Mouse (Mus musculus): Measurements from ENCODE around the gene Usp35. TPM values are rescaled to one million over a fixed set of nuclear protein-coding genes. Genes with fewer than 3 reads are reported as not detected.
A peak's percentile ranks its signal among the peaks of the same experiment; 100 is the strongest.

Gene Usp35
- polyA plus RNA-seq, 1 experiment from 2014 or later, result 1.5 TPM

GRCm38 (mm10) chr7:97301321-97301720 is 30.5 kb downstream of the Usp35 start:
- H3K9ac ChIP-seq (replicated peaks; ENCODE audit: low read depth), result no peak overlapping the region
- no peak overlapping the region for H3K4me3 ChIP-seq (ENCODE audit: low read depth, low read length)
- DNase-seq (ENCODE audit: low spot score), result no peak
- whole genome bisulfite sequencing, result 82% methylated on average over 8 of the region's 8 CpGs
- no peaks in the 10 kb centered on the region for H3K4me1 ChIP-seq (ENCODE audit: insufficient read depth, low read depth, low read length)
- ATAC-seq, result no peak
- H3K9me3 ChIP-seq (ENCODE audit: low read length), result no peaks in the 10 kb centered on the region
- H3K27me3 ChIP-seq (replicated peaks; ENCODE audit: insufficient read depth, low read length), result no peaks in the 10 kb centered on the region
- no peak overlapping the region for H3K4me2 ChIP-seq (replicated peaks; ENCODE audit: low read depth, low read length)
- no peak for TF ChIP-seq CTCF (IDR thresholded peaks at IDR 0.05)
- no peak overlapping the region for H3K27ac ChIP-seq (ENCODE audit: low read length)
- peaks cover 27% of the 10 kb centered on the region for H3K36me3 ChIP-seq (ENCODE audit: insufficient read depth, low read length)

GRCm38 (mm10) chr7:97300914-97301313 is 30.9 kb downstream of the Usp35 start:
- 82% methylated on average over 2 of the region's 2 CpGs for WGBS
- ATAC-seq, result no peak
- no peak overlapping the region for H3K4me3 ChIP-seq (ENCODE audit: low read depth, low read length)
- H3K36me3 ChIP-seq (ENCODE audit: insufficient read depth, low read length), result peaks cover 27% of the 10 kb centered on the region
- no peaks in the 10 kb centered on the region for H3K9me3 ChIP-seq (ENCODE audit: low read length)
- H3K4me2 ChIP-seq (replicated peaks; ENCODE audit: low read depth, low read length), result no peak overlapping the region
- no peaks in the 10 kb centered on the region for H3K4me1 ChIP-seq (ENCODE audit: insufficient read depth, low read depth, low read length)
- H3K27ac ChIP-seq (ENCODE audit: low read length), result no peak overlapping the region
- no peak overlapping the region for H3K9ac ChIP-seq (replicated peaks; ENCODE audit: low read depth)
- no peak for DNase-seq (ENCODE audit: low spot score)
- no peak for TF ChIP-seq CTCF (IDR thresholded peaks at IDR 0.05)
- no peak for TF ChIP-seq EP300 (IDR thresholded peaks at IDR 0.05)
- no peaks in the 10 kb centered on the region for H3K27me3 ChIP-seq (replicated peaks; ENCODE audit: insufficient read depth, low read length)

DNA sequence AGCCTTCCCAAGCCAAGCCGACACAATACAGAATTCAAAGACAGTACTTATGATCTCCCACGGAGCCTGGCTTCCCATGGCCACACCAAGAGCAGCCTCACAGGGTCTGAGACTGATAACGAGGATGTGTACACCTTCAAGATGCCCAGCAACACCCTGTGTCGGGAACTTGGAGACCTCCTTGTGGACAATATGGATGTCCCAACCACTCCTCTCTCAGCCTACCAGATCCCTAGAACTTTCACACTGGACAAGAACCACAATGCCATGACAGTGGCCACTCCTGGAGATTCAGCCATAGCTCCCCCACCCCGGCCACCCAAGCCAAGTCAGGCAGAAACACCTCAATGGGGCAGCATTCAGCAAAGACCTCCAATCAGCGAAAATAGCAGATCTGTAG is 32.9 kb downstream of the Usp35 start:
- TF ChIP-seq CTCF (IDR thresholded peaks at IDR 0.05) (no peak), EP300 (IDR thresholded peaks at IDR 0.05) (no peak)
- H3K27me3 ChIP-seq (replicated peaks; ENCODE audit: insufficient read depth, low read length), result no peaks in the 10 kb centered on the region
- 88% methylated on average over 6 of the region's 6 CpGs for WGBS
- H3K9ac ChIP-seq (replicated peaks; ENCODE audit: low read depth), result no peak overlapping the region
- H3K4me2 ChIP-seq (replicated peaks; ENCODE audit: low read depth, low read length), result no peak overlapping the region
- H3K36me3 ChIP-seq (ENCODE audit: insufficient read depth, low read length), result peaks cover 15% of the 10 kb centered on the region
- H3K9me3 ChIP-seq (ENCODE audit: low read length), result no peaks in the 10 kb centered on the region
- H3K27ac ChIP-seq (ENCODE audit: low read length), result no peak overlapping the region
- DNase-seq (ENCODE audit: low spot score) (no peak), ATAC-seq (no peak)
- no peak overlapping the region for H3K4me3 ChIP-seq (ENCODE audit: low read depth, low read length)
- H3K4me1 ChIP-seq (ENCODE audit: insufficient read depth, low read depth, low read length), result no peaks in the 10 kb centered on the region

DNA sequence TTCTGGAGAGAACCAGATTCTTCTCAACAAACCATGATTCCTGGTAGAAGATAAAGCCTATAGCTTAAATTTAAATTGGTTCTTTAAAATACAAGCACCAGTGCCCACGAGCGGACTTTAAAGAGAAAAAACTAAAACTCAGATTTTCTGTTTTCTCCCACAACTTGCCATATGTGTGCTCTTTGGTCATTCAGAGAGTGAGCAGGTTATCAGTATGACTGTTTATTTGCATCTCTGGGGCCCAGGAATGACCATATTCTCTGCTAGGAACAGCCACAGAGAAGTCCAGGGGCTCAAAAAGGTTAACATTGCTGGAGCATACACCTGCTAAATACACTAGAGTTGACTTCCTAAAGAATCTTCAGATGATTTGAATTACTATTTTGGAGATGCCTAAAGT is 33.5 kb downstream of the Usp35 start:
- no peaks in the 10 kb centered on the region for H3K27me3 ChIP-seq (replicated peaks; ENCODE audit: insufficient read depth, low read length)
- no peak overlapping the region for H3K27ac ChIP-seq (ENCODE audit: low read length)
- DNase-seq (ENCODE audit: low spot score), result no peak
- no peak overlapping the region for H3K4me2 ChIP-seq (replicated peaks; ENCODE audit: low read depth, low read length)
- no peak overlapping the region for H3K9ac ChIP-seq (replicated peaks; ENCODE audit: low read depth)
- TF ChIP-seq EP300 (IDR thresholded peaks at IDR 0.05) (no peak), CTCF (IDR thresholded peaks at IDR 0.05) (no peak)
- no peak for ATAC-seq
- peaks cover 13% of the 10 kb centered on the region for H3K36me3 ChIP-seq (ENCODE audit: insufficient read depth, low read length)
- no peaks in the 10 kb centered on the region for H3K9me3 ChIP-seq (ENCODE audit: low read length)
- no peaks in the 10 kb centered on the region for H3K4me1 ChIP-seq (ENCODE audit: insufficient read depth, low read depth, low read length)
- no peak overlapping the region for H3K4me3 ChIP-seq (ENCODE audit: low read depth, low read length)
- WGBS, result 97% methylated on average over 2 of the region's 2 CpGs

GRCm38 (mm10) chr7:97297466-97297865 is 34.4 kb downstream of the Usp35 start:
- ATAC-seq (peak; percentile 38; the same call in 1 of the 2 replicates), DNase-seq (ENCODE audit: low spot score) (peak; percentile 78)
- no peak overlapping the region for H3K4me2 ChIP-seq (replicated peaks; ENCODE audit: low read depth, low read length)
- H3K4me3 ChIP-seq (ENCODE audit: low read depth, low read length), result no peak overlapping the region
- H3K27me3 ChIP-seq (replicated peaks; ENCODE audit: insufficient read depth, low read length), result no peaks in the 10 kb centered on the region
- 2% methylated on average over 2 of the region's 2 CpGs for WGBS
- H3K4me1 ChIP-seq (ENCODE audit: insufficient read depth, low read depth, low read length), result no peaks in the 10 kb centered on the region
- peaks cover 13% of the 10 kb centered on the region for H3K36me3 ChIP-seq (ENCODE audit: insufficient read depth, low read length)
- TF ChIP-seq CTCF (IDR thresholded peaks at IDR 0.05) (peak; percentile 95), EP300 (IDR thresholded peaks at IDR 0.05) (no peak)
- no peak overlapping the region for H3K27ac ChIP-seq (ENCODE audit: low read length)
- H3K9me3 ChIP-seq (ENCODE audit: low read length), result no peaks in the 10 kb centered on the region
- no peak overlapping the region for H3K9ac ChIP-seq (replicated peaks; ENCODE audit: low read depth)

- H3K9ac ChIP-seq (replicated peaks; ENCODE audit: low read depth), result no peak overlapping the region
- H3K27ac ChIP-seq (ENCODE audit: low read length), result no peak overlapping the region
- no peak overlapping the region for H3K4me3 ChIP-seq (ENCODE audit: low read depth, low read length)
- no peak overlapping the region for H3K4me2 ChIP-seq (replicated peaks; ENCODE audit: low read depth, low read length)
- H3K27me3 ChIP-seq (replicated peaks; ENCODE audit: insufficient read depth, low read length), result no peaks in the 10 kb centered on the region
- no peak for DNase-seq (ENCODE audit: low spot score)
- H3K36me3 ChIP-seq (ENCODE audit: insufficient read depth, low read length), result peaks cover 13% of the 10 kb centered on the region
- H3K9me3 ChIP-seq (ENCODE audit: low read length), result no peaks in the 10 kb centered on the region
- TF ChIP-seq CTCF (IDR thresholded peaks at IDR 0.05), result no peak
- no peak for TF ChIP-seq EP300 (IDR thresholded peaks at IDR 0.05)
- ATAC-seq, result no peak
- no peaks in the 10 kb centered on the region for H3K4me1 ChIP-seq (ENCODE audit: insufficient read depth, low read depth, low read length)
- WGBS, result 46% methylated on average over 2 of the region's 2 CpGs
Measured at GRCm38 (mm10) chr7:97296986-97297385, 34.8 kb downstream of the Usp35 start.

GRCm38 (mm10) chr7:97271068-97271467 is 60.8 kb downstream of the Usp35 start:
- no peak for DNase-seq (ENCODE audit: low spot score)
- no peak for TF ChIP-seq EP300 (IDR thresholded peaks at IDR 0.05)
- no peak for TF ChIP-seq CTCF (IDR thresholded peaks at IDR 0.05)

More at GRCm38 (mm10) chr7:97271068-97271467, 60.8 kb downstream of the Usp35 start:
- H3K4me2 ChIP-seq (replicated peaks; ENCODE audit: low read depth, low read length), result no peak overlapping the region
- H3K4me1 ChIP-seq (ENCODE audit: insufficient read depth, low read depth, low read length), result no peaks in the 10 kb centered on the region
- WGBS, result 67% methylated on average over 1 of the region's 1 CpGs
- no peaks in the 10 kb centered on the region for H3K9me3 ChIP-seq (ENCODE audit: low read length)
- no peak overlapping the region for H3K4me3 ChIP-seq (ENCODE audit: low read depth, low read length)
- no peaks in the 10 kb centered on the region for H3K27me3 ChIP-seq (replicated peaks; ENCODE audit: insufficient read depth, low read length)
- H3K27ac ChIP-seq (ENCODE audit: low read length), result no peak overlapping the region
- ATAC-seq, result no peak
- no peaks in the 10 kb centered on the region for H3K36me3 ChIP-seq (ENCODE audit: insufficient read depth, low read length)
- H3K9ac ChIP-seq (replicated peaks; ENCODE audit: low read depth), result no peak overlapping the region

All from lung, postnatal 0 days (tissue).